Mouse (Mus musculus): ENCODE data around the gene Eif2d.
"Not testable (repeated sequence)": the region's sequence is repeated elsewhere in the genome, so short reads cannot be mapped to it uniquely, and the experiment has no call there.

Gene Eif2d

GRCm38 (mm10) chr1:131139102-131140095 lies 13.6 kb upstream of the Eif2d start:
- no peak for DNase-seq

- DNase-seq = no peak
These were observed 11.5 kb upstream of the Eif2d start for GRCm38 (mm10) chr1:131141449-131141848.

- DNase-seq = no peak
These were observed 10.5 kb upstream of the Eif2d start for GRCm38 (mm10) chr1:131142472-131142871.

- not testable (repeated sequence) for DNase-seq
These were observed 7.8 kb upstream of the Eif2d start for GRCm38 (mm10) chr1:131145222-131145621.

- no peak for DNase-seq
These were observed 6.8 kb upstream of the Eif2d start for GRCm38 (mm10) chr1:131146181-131146614.

GRCm38 (mm10) chr1:131149496-131149895 lies 3.5 kb upstream of the Eif2d start:
- no peak for DNase-seq

- DNase-seq = no peak
These were observed 2.5 kb downstream of the Eif2d start for GRCm38 (mm10) chr1:131155456-131155855.

- DNase-seq = not testable (repeated sequence)
These were observed 6.8 kb downstream of the Eif2d start for GRCm38 (mm10) chr1:131159573-131160327.

- no peak for DNase-seq
These were observed 8.1 kb downstream of the Eif2d start for GRCm38 (mm10) chr1:131161091-131161490.

- DNase-seq = no peak
These were observed 11.4 kb downstream of the Eif2d start for GRCm38 (mm10) chr1:131164427-131164826.

GRCm38 (mm10) chr1:131167612-131168011 lies 14.6 kb downstream of the Eif2d start:
- DNase-seq = no peak

- DNase-seq = no peak
These were observed 20.0 kb downstream of the Eif2d start for GRCm38 (mm10) chr1:131173001-131173400.

- no peak for DNase-seq
These were observed 20.8 kb downstream of the Eif2d start for GRCm38 (mm10) chr1:131173809-131174208.

- DNase-seq = no peak
These were observed 21.4 kb downstream of the Eif2d start for GRCm38 (mm10) chr1:131174299-131174861.

GRCm38 (mm10) chr1:131175189-131175588 lies 22.2 kb downstream of the Eif2d start:
- no peak for DNase-seq

- DNase-seq = no peak
These were observed 22.8 kb downstream of the Eif2d start for GRCm38 (mm10) chr1:131175819-131176218.

GRCm38 (mm10) chr1:131177249-131177648 lies 24.3 kb downstream of the Eif2d start:
- DNase-seq = no peak

- no peak for DNase-seq
These were observed 25.1 kb downstream of the Eif2d start for GRCm38 (mm10) chr1:131178083-131178482.

- DNase-seq = no peak
These were observed 27.4 kb downstream of the Eif2d start for GRCm38 (mm10) chr1:131180386-131180785.

GRCm38 (mm10) chr1:131181642-131182527 lies 28.9 kb downstream of the Eif2d start:
- DNase-seq = peak; percentile 64

- no peak for DNase-seq
These were observed 30.2 kb downstream of the Eif2d start for GRCm38 (mm10) chr1:131183201-131183600.

- no peak for DNase-seq
These were observed 31.4 kb downstream of the Eif2d start for GRCm38 (mm10) chr1:131184253-131184955.

Data from right cerebral cortex, postnatal 25 days (tissue).